Mouse (Mus musculus): ENCODE data around the gene Stoml2. TPM values are rescaled to one million over a fixed set of nuclear protein-coding genes. Genes with fewer than 3 reads are reported as not detected.

Gene Stoml2
- total RNA-seq (2012; rRNA removed), result 384 and 391 TPM in 2 replicates
- 100 to 1,000 TPM in 1 of 2 experiments, not detected in 1; 480 TPM for polyA plus RNA-seq (2012; ENCODE audit: insufficient read depth in 1 of 2, insufficient read length in 2 of 2, low read depth in 1 of 2, low replicate concordance in 2 of 2, missing spikeins in 1 of 2)

DNA sequence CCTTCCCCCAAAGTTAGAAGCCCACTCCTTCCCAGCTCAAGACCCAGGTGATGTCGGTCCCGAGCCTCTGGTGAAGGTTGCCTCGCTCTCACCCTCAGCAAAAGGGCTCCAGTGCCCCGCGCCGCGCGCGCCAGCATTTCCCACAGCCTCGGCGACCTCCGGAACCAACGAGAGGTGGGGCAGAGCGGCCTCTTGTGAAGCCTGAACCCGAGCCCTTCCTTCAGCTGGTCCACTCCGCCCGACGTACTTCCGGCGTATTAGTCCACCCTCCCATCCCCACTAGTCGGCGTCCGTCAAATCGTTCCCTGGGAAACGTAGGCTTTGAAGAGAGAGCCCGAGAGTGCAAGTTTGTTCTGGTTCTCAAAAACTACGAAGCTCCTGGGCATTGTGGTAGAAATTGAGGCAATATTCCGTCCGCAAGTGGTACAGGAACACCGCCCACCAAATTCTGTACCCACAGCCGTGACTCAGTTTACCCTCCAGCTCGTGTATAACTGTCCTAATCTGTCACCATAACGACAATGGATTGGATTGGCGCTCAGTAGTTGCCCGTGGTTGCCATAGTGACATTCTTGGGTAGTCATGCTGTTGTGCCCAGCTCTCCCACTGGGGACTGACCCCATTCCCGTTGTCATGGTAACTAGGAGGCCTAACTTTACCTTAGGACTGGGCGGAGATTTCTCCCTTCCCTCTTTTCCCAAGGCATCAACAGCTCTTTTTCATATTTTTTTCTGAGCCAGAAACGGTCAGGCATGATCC is at the start of gene Stoml2:
Gene Stoml2, minus strand, starts transcription at position 474 of the 759 bp plus-strand sequence.
- Histone ChIP-seq H3K4me3 (ENCODE audit: control insufficient read depth in 1 of 2, insufficient read depth in 1 of 2, low read depth in 2 of 2, low read length in 2 of 2) (peak within 1 kb of the TSS; percentile 84 to 93), H3K79me2 (ENCODE audit: control insufficient read depth, insufficient read depth, low read length, poor library complexity) (peaks cover 16% of the 10 kb centered on the region), H3K27me3 (ENCODE audit: control insufficient read depth in 1 of 2, insufficient read depth in 2 of 2, low read length in 2 of 2) (no peaks in the 10 kb centered on the region), H3K9ac (ENCODE audit: control insufficient read depth, low read depth, low read length, poor library complexity, severe bottlenecking) (peak within 1 kb of the TSS; percentile 88), H3K27ac (ENCODE audit: control insufficient read depth, low read depth, low read length) (peak within 1 kb of the TSS; percentile 75), H3K4me1 (ENCODE audit: control insufficient read depth in 1 of 2, insufficient read depth in 2 of 2, low read length in 2 of 2) (peaks cover 4 to 9% of the 10 kb centered on the region in 2 experiments; a peak in 3 of 4 replicates), H3K9me3 (replicated peaks; ENCODE audit: insufficient read depth, low read length) (no peaks in the 10 kb centered on the region), H3K36me3 (ENCODE audit: control insufficient read depth in 1 of 2, insufficient read depth in 2 of 2, low read length in 2 of 2) (peaks cover 1 to 5% of the 10 kb centered on the region in 2 experiments; a peak in 3 of 4 replicates)
- DNase-seq (ENCODE audit: low read depth, low spot score), result peak; percentile 96
- TF ChIP-seq MAX (IDR thresholded peaks at IDR 0.05; ENCODE audit: low read length), result peak; percentile 63; the same call in 1 of the 2 replicates
- no peak for TF ChIP-seq TAL1 (IDR thresholded peaks at IDR 0.05; ENCODE audit: low read length)
- TF ChIP-seq MAFK (IDR thresholded peaks at IDR 0.05; ENCODE audit: borderline replicate concordance, low read depth, low read length), result no peak
- peak; percentile 98 for TF ChIP-seq SIN3A (IDR thresholded peaks at IDR 0.05; ENCODE audit: low read length)
- no peak for TF ChIP-seq GATA1 (IDR thresholded peaks at IDR 0.05; ENCODE audit: low read depth, low read length)
- no peak for TF ChIP-seq RCOR1 (IDR thresholded peaks at IDR 0.05; ENCODE audit: low read depth, low read length)
- peak; percentile 94 for TF ChIP-seq NELFE (IDR thresholded peaks at IDR 0.05; ENCODE audit: low read depth, low read length)
- peak in 2 of 3 experiments; percentile 2 to 46; a peak in 2 of 6 replicates for TF ChIP-seq CTCF (IDR thresholded peaks at IDR 0.05 in 2 of 3, conservative IDR thresholded peaks at IDR 0.05 in 1 of 3; ENCODE audit: control insufficient read depth in 1 of 3, insufficient read depth in 1 of 3, low read depth in 2 of 3, low read length in 3 of 3, poor library complexity in 1 of 3, severe bottlenecking in 1 of 3)
- peak; percentile 49; the same call in 1 of the 2 replicates for TF ChIP-seq USF1 (IDR thresholded peaks at IDR 0.05; ENCODE audit: low read depth, low read length)
- peak; percentile 89 for TF ChIP-seq TBP (IDR thresholded peaks at IDR 0.05; ENCODE audit: low read depth, low read length)
- peak; percentile 80 for TF ChIP-seq POLR2AphosphoS2 (IDR thresholded peaks at IDR 0.05; ENCODE audit: low read length)
- peak; percentile 76; the same call in 1 of the 2 replicates for TF ChIP-seq MYC (IDR thresholded peaks at IDR 0.05; ENCODE audit: low read depth, low read length)
- TF ChIP-seq MEF2A (IDR thresholded peaks at IDR 0.05; ENCODE audit: extremely low read depth, insufficient replicate concordance, low read depth, low read length, poor library complexity, severe bottlenecking), result no peak
- TF ChIP-seq BHLHE40 (IDR thresholded peaks at IDR 0.05; ENCODE audit: borderline replicate concordance, low read depth, low read length), result no peak
- TF ChIP-seq ZNF384 (IDR thresholded peaks at IDR 0.05; ENCODE audit: low read depth, low read length), result peak; percentile 61
- peak; percentile 93 for TF ChIP-seq MAZ (IDR thresholded peaks at IDR 0.05; ENCODE audit: low read depth, low read length)
- TF ChIP-seq CHD1 (IDR thresholded peaks at IDR 0.05; ENCODE audit: low read depth, low read length), result peak; percentile 59; the same call in 1 of the 2 replicates
- peak; percentile 49 to 82; a peak in 3 of 4 replicates for TF ChIP-seq POLR2A (IDR thresholded peaks at IDR 0.05; ENCODE audit: control insufficient read depth in 1 of 2, insufficient read depth in 1 of 2, low read depth in 1 of 2, low read length in 2 of 2, poor library complexity in 1 of 2)
- TF ChIP-seq ETS1 (IDR thresholded peaks at IDR 0.05; ENCODE audit: low read depth, low read length), result peak; percentile 86
- peak in 1 of 2 experiments; percentile 25; a peak in 1 of 4 replicates for TF ChIP-seq EP300 (IDR thresholded peaks at IDR 0.05; ENCODE audit: low read depth in 1 of 2, low read length in 2 of 2)
- no peak for TF ChIP-seq UBTF (IDR thresholded peaks at IDR 0.05; ENCODE audit: borderline replicate concordance, insufficient read depth, low read depth, low read length)
- TF ChIP-seq USF2 (IDR thresholded peaks at IDR 0.05; ENCODE audit: borderline replicate concordance in 1 of 2, insufficient read depth in 1 of 2, low read depth in 1 of 2, low read length in 2 of 2), result no peak
- peak; percentile 82 for TF ChIP-seq ZMIZ1 (IDR thresholded peaks at IDR 0.05; ENCODE audit: low read depth, low read length)
- TF ChIP-seq KAT2A (conservative IDR thresholded peaks at IDR 0.05; ENCODE audit: low read depth, low read length), result peak; percentile 82
- TF ChIP-seq RAD21 (IDR thresholded peaks at IDR 0.05; ENCODE audit: low read depth, low read length), result no peak
- peak; percentile 62; the same call in 1 of the 2 replicates for TF ChIP-seq GABPA (IDR thresholded peaks at IDR 0.05; ENCODE audit: low read depth, low read length)
- no peak for TF ChIP-seq JUND (IDR thresholded peaks at IDR 0.05; ENCODE audit: low read depth, low read length)
- TF ChIP-seq ELF1 (IDR thresholded peaks at IDR 0.05; ENCODE audit: low read depth, low read length), result peak; percentile 79
- TF ChIP-seq E2F4 (IDR thresholded peaks at IDR 0.05; ENCODE audit: borderline replicate concordance, low read depth, low read length), result no peak; the same call in 1 of the 2 replicates
- peak; percentile 13; the same call in 1 of the 2 replicates for TF ChIP-seq SMC3 (IDR thresholded peaks at IDR 0.05; ENCODE audit: low read depth, low read length)
- peak; percentile 97 for TF ChIP-seq HCFC1 (IDR thresholded peaks at IDR 0.05; ENCODE audit: low read depth, low read length)
- TF ChIP-seq MXI1 (IDR thresholded peaks at IDR 0.05; ENCODE audit: low read depth, low read length), result peak; percentile 49
- no peak for TF ChIP-seq MYB (IDR thresholded peaks at IDR 0.05; ENCODE audit: low read depth, low read length)
- peak; percentile 77 for TF ChIP-seq TCF12 (IDR thresholded peaks at IDR 0.05; ENCODE audit: low read depth, low read length)
- no peak for TF ChIP-seq ZC3H11A (IDR thresholded peaks at IDR 0.05; ENCODE audit: low read depth, low read length)

Data from MEL (cell line).